Mouse (Mus musculus) E14TG2a.4 (cell line): ENCODE measurements at regions not wholly inside any gene's neighbourhood (a gene's known extent, or its start where the extent isn't known, plus 50 kb on each side); places are given as distances from the start of the nearest gene placed in this dataset.

Source experiments
- CTCF ChIP-seq: conservative IDR thresholded peaks from 2 replicates; pipeline ENCODE4 v1.5.1; 2014; ENCODE audit warnings: low read length
- NANOG ChIP-seq: IDR thresholded peaks from 2 replicates; pipeline ENCODE4 v1.6.1; 2014; ENCODE audit warnings: borderline replicate concordance, low read length, mixed read lengths

- TF ChIP-seq CTCF (no peak), NANOG (no peak)
Observed at GRCm38 (mm10) chr15:51070538-51070937, 2814.2 kb upstream of the Gm7489 start.
